Mouse (Mus musculus) cerebellum, adult (tissue): ENCODE data around the gene Nipbl.
"Not testable (repeated sequence)": the region's sequence is repeated elsewhere in the genome, so short reads cannot be mapped to it uniquely, and the experiment has no call there.

Experiments
- ATAC-seq: cut with Nextera tagmentation; 2 replicates; pipeline ENCODE4 v1.9.2; 2017; ENCODE audit warnings: mild to moderate bottlenecking, moderate library complexity, mixed read lengths; ENCODE audit not compliant: insufficient number of reproducible peaks, low FRiP score, low TSS enrichment

Gene Nipbl

GRCm38 (mm10) chr15:8305474-8305873 lies 138.8 kb downstream of the Nipbl start:
- ATAC-seq = no peak

- ATAC-seq = no peak
These were observed 141.3 kb downstream of the Nipbl start for GRCm38 (mm10) chr15:8302944-8303343.

- ATAC-seq = no peak
These were observed 150.1 kb downstream of the Nipbl start for GRCm38 (mm10) chr15:8294150-8294549.

GRCm38 (mm10) chr15:8291251-8291650 lies 153.0 kb downstream of the Nipbl start:
- no peak for ATAC-seq

- ATAC-seq = no peak
These were observed 162.1 kb downstream of the Nipbl start for GRCm38 (mm10) chr15:8282155-8282554.

- ATAC-seq = peak; percentile 49
These were observed 162.6 kb downstream of the Nipbl start for GRCm38 (mm10) chr15:8281701-8282100.

GRCm38 (mm10) chr15:8279929-8280610 lies 164.2 kb downstream of the Nipbl start:
- no peak for ATAC-seq

- ATAC-seq = no peak
These were observed 164.9 kb downstream of the Nipbl start for GRCm38 (mm10) chr15:8279320-8279779.

GRCm38 (mm10) chr15:8277916-8278315 lies 166.3 kb downstream of the Nipbl start:
- not testable (repeated sequence) for ATAC-seq

GRCm38 (mm10) chr15:8271952-8272351 lies 172.3 kb downstream of the Nipbl start:
- no peak for ATAC-seq

- ATAC-seq = no peak
These were observed 176.0 kb downstream of the Nipbl start for GRCm38 (mm10) chr15:8268231-8268630.

GRCm38 (mm10) chr15:8267211-8267610 lies 177.1 kb downstream of the Nipbl start:
- no peak for ATAC-seq

GRCm38 (mm10) chr15:8265946-8266345 lies 178.3 kb downstream of the Nipbl start:
- no peak for ATAC-seq
